Mouse (Mus musculus) lung, postnatal 0 days (tissue): ENCODE data around the gene Rp9.

ENCODE experiments used
- CTCF ChIP-seq: IDR thresholded peaks from 2 replicates; pipeline ENCODE4 v1.5.1; 2016; ENCODE audit warnings: antibody characterized with exemption, mild to moderate bottlenecking
- EP300 ChIP-seq: IDR thresholded peaks from 2 replicates; pipeline ENCODE4 v1.6.1; 2016; ENCODE audit warnings: antibody characterized with exemption, mild to moderate bottlenecking, control low read depth

- no peak for TF ChIP-seq CTCF
- no peak for TF ChIP-seq EP300
Measured at GRCm38 (mm10) chr9:22457142-22457835, 12.3 kb downstream of the Rp9 start.
